Mouse (Mus musculus) midbrain, embryonic 16.5 days (tissue): Measurements from ENCODE around the gene Cisd3. TPM values are rescaled to one million over a fixed set of nuclear protein-coding genes. Genes with fewer than 3 reads are reported as not detected.
"Not testable (repeated sequence)": the region's sequence is repeated elsewhere in the genome, so short reads cannot be mapped to it uniquely, and the experiment has no call there.

ENCODE experiments used
- ATAC-seq: fragments of 200-750 bp; cut with Nextera tagmentation; 2 replicates; pipeline ENCODE4 v1.8.0; 2017; ENCODE audit warnings: moderate TSS enrichment
- H3K27ac ChIP-seq: fragments of 300-500 bp; sonication (generic); 2 replicates; pipeline ENCODE4 v1.5.1; 2014; ENCODE audit warnings: mild to moderate bottlenecking, low read length, mixed read lengths
- H3K27me3 ChIP-seq: fragments of 300-500 bp; sonication (generic); 2 replicates; pipeline ENCODE4 v1.6.1; 2014; ENCODE audit warnings: low read depth, low read length, mixed read lengths; ENCODE audit not compliant: control insufficient read depth, insufficient read depth
- H3K36me3 ChIP-seq: fragments of 300-500 bp; sonication (generic); 2 replicates; pipeline ENCODE4 v1.6.1; 2014; ENCODE audit warnings: mild to moderate bottlenecking, low read length, moderate library complexity, mixed read lengths; ENCODE audit not compliant: control insufficient read depth, insufficient read depth
- H3K4me1 ChIP-seq: fragments of 300-500 bp; sonication (generic); 2 replicates; pipeline ENCODE4 v1.6.1; 2014; ENCODE audit warnings: mild to moderate bottlenecking, low read length, mixed read lengths; ENCODE audit not compliant: control insufficient read depth, insufficient read depth
- H3K4me2 ChIP-seq: fragments of 300-500 bp; sonication (generic); 2 replicates; pipeline ENCODE4 v1.6.1; 2014; ENCODE audit warnings: mild to moderate bottlenecking, low read length, mixed read lengths
- H3K4me3 ChIP-seq: fragments of 300-500 bp; sonication (generic); 2 replicates; pipeline ENCODE4 v1.5.1; 2014; ENCODE audit warnings: low read depth, mild to moderate bottlenecking, low read length, moderate library complexity, mixed read lengths
- H3K9ac ChIP-seq: fragments of 300-500 bp; sonication (generic); 2 replicates; pipeline ENCODE4 v1.6.1; 2014; ENCODE audit warnings: low read depth, low read length, mixed read lengths
- H3K9me3 ChIP-seq: fragments of 300-500 bp; sonication (generic); replicated peaks from 2 replicates; pipeline ENCODE4 v1.6.1; 2014; ENCODE audit warnings: mild to moderate bottlenecking, low read length, mixed read lengths; ENCODE audit not compliant: control insufficient read depth, poor library complexity, severe bottlenecking
- WGBS: fragments of 180-500 bp; shearing (Covaris S2); extraction: QIAGEN DNeasy Blood & Tissue Kit; methylation state at CpG from one replicate; pipeline ENCODE4 v1.1.7; 2014; 5-methylcytosine and 5-hydroxymethylcytosine counted together
- polyA plus RNA-seq: library from polyadenylated mRNA; unstranded; fragments of >200 nt; fragmentation: Nextera tagmentation; extraction: Ambion mirVana; gene quantifications from 2 replicates; pipeline ENCODE4 v1.2.1, GENCODE M21; 2015

Cisd3 gene
- polyA plus RNA-seq = 24.4 and 29.8 TPM in 2 replicates

GRCm38 (mm10) chr11:97685613-97686321 lies at the start of gene Cisd3:
Gene Cisd3, plus strand, starts transcription at chr11:97685826.
- peak; percentile 57 for ATAC-seq
- no peaks in the 10 kb centered on the region for H3K27me3 ChIP-seq
- WGBS = 2% methylated on average over 42 of the region's 43 CpGs
- peaks cover 12% of the 10 kb centered on the region for H3K36me3 ChIP-seq
- peak within 1 kb of the TSS; percentile 48 for H3K4me3 ChIP-seq
- peaks cover 7% of the 10 kb centered on the region for H3K4me1 ChIP-seq
- peak within 1 kb of the TSS; percentile 94 for H3K4me2 ChIP-seq
- peak within 1 kb of the TSS; percentile 39; the same call in 1 of the 2 replicates for H3K27ac ChIP-seq
- no peaks in the 10 kb centered on the region for H3K9me3 ChIP-seq
- peak within 1 kb of the TSS; percentile 72 for H3K9ac ChIP-seq

DNA sequence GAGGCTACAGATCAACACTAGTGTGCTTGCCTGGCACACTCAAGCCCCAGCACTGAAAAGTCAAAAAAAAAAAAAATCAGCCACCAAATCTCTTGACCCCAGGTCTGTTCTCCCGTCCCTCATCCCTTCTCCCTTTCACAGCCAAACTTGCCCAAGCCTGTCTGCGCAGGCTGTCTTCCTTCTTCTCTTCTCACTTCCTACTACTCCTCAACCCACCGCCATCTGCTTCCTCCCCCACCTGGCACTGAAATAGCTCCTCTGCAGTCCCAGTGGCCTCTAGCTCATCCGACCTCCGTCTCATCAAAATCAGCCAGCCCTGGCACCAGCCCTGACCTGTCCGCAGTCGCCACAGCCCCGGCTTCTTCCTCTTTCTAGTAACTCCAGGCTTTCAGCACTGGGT lies 44.0 kb upstream of the Cisd3 start:
- H3K4me3 ChIP-seq = no peak overlapping the region
- no peak for ATAC-seq
- no peaks in the 10 kb centered on the region for H3K36me3 ChIP-seq
- no peak overlapping the region for H3K27ac ChIP-seq
- H3K27me3 ChIP-seq = no peaks in the 10 kb centered on the region
- H3K4me2 ChIP-seq = no peak overlapping the region
- H3K4me1 ChIP-seq = no peaks in the 10 kb centered on the region
- H3K9ac ChIP-seq = no peak overlapping the region
- 69% methylated on average over 8 of the region's 8 CpGs for WGBS
- H3K9me3 ChIP-seq = no peaks in the 10 kb centered on the region

DNA sequence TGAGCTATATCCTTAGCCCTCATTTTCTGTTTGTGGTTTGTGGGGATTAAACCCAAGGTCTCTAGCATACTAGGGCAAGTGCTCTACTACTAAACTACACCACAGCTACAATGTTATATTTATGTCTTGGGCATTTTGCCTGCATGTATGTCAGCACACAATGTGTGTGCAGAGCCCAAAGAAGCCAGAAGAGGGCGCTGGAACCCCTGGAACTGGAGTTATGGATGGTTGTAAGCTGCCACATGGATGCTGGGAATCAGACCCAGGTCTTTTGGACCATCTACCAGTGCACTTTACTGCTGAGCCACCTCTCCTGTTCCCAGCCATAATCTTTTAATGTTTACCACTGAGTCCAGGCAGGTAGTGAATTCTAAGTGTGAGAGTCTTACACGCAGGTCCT lies 42.9 kb upstream of the Cisd3 start:
- Histone ChIP-seq H3K4me2 (no peak overlapping the region), H3K27me3 (no peaks in the 10 kb centered on the region), H3K4me1 (no peaks in the 10 kb centered on the region), H3K9me3 (no peaks in the 10 kb centered on the region), H3K4me3 (no peak overlapping the region), H3K27ac (no peak overlapping the region), H3K36me3 (no peaks in the 10 kb centered on the region), H3K9ac (no peak overlapping the region)
- 50% methylated on average over 2 of the region's 2 CpGs for WGBS
- no peak for ATAC-seq

GRCm38 (mm10) chr11:97643380-97644055 lies 42.1 kb upstream of the Cisd3 start:
- H3K27me3 ChIP-seq = no peaks in the 10 kb centered on the region
- H3K4me3 ChIP-seq = no peak overlapping the region
- H3K27ac ChIP-seq = no peak overlapping the region
- no peak for ATAC-seq
- no peaks in the 10 kb centered on the region for H3K9me3 ChIP-seq
- 71% methylated on average over 8 of the region's 8 CpGs for WGBS
- no peak overlapping the region for H3K9ac ChIP-seq
- no peak overlapping the region for H3K4me2 ChIP-seq
- H3K36me3 ChIP-seq = no peaks in the 10 kb centered on the region
- no peaks in the 10 kb centered on the region for H3K4me1 ChIP-seq

- ATAC-seq = no peak
- 5% methylated on average over 6 of the region's 6 CpGs for WGBS
Measured at GRCm38 (mm10) chr11:97644834-97645233, 40.8 kb upstream of the Cisd3 start.

DNA sequence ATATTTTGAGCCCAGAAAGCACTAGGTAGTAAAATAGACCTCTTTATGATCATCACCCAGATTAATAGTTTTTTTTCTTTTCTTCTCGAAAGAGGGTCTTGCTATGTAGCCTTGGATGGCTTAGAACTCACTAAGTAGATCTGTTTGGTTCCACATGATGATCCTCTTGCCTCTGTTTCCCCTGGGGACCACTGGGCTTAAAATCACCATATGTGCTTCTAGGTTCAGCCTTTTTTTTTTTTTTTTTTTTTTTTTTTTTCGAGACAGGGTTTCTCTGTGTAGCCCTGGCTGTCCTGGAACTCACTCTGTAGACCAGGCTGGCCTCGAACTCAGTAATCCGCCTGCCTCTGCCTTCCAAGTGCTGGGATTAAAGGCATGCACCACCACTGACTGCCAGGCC lies 37.1 kb upstream of the Cisd3 start:
- not testable (repeated sequence) for H3K9me3 ChIP-seq, ATAC-seq, H3K4me3 ChIP-seq, H3K4me2 ChIP-seq, H3K27ac ChIP-seq, H3K36me3 ChIP-seq, H3K27me3 ChIP-seq, H3K9ac ChIP-seq, H3K4me1 ChIP-seq
- 91% methylated on average over 3 of the region's 4 CpGs for WGBS

More at GRCm38 (mm10) chr11:97644834-97645233, 40.8 kb upstream of the Cisd3 start:
- Histone ChIP-seq H3K27me3 (no peaks in the 10 kb centered on the region), H3K4me2 (no peak overlapping the region), H3K36me3 (no peaks in the 10 kb centered on the region), H3K9me3 (no peaks in the 10 kb centered on the region), H3K27ac (no peak overlapping the region), H3K9ac (no peak overlapping the region), H3K4me1 (no peaks in the 10 kb centered on the region), H3K4me3 (no peak overlapping the region)

- Histone ChIP-seq H3K36me3 (no peaks in the 10 kb centered on the region), H3K27ac (no peak overlapping the region), H3K4me1 (no peaks in the 10 kb centered on the region), H3K9ac (no peak overlapping the region), H3K9me3 (no peaks in the 10 kb centered on the region), H3K4me3 (no peak overlapping the region), H3K4me2 (no peak overlapping the region), H3K27me3 (no peaks in the 10 kb centered on the region)
- no peak for ATAC-seq
- 55% methylated on average over 5 of the region's 5 CpGs for WGBS
Measured at GRCm38 (mm10) chr11:97650341-97650740, 35.3 kb upstream of the Cisd3 start.

DNA sequence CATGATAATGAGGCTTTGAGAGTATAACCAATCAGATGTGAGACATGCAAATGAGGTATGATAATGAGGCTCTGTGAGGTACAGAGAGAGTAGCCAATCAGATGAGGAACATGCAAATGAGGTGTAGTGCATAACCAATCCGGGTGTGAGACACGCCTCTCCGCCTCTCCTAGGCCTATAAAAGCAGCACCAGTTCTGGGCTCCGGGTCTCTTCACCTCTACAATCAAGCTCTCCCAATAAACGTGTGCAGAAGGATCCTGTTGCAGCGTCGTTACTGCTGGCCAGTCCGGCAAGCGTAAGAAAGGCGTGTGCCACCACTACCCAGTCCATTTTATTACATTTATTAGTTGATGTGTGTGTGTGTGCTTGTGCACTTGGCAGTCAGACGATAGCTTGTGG lies 32.2 kb upstream of the Cisd3 start:
- H3K27me3 ChIP-seq, H3K27ac ChIP-seq, H3K36me3 ChIP-seq, H3K9me3 ChIP-seq, ATAC-seq, H3K4me2 ChIP-seq, H3K4me3 ChIP-seq, H3K4me1 ChIP-seq, H3K9ac ChIP-seq: not testable (repeated sequence)
- whole genome bisulfite sequencing = 96% methylated on average over 11 of the region's 11 CpGs

GRCm38 (mm10) chr11:97654210-97654609 lies 31.4 kb upstream of the Cisd3 start:
- H3K27ac ChIP-seq = no peak overlapping the region
- no peak overlapping the region for H3K9ac ChIP-seq
- ATAC-seq = no peak
- H3K36me3 ChIP-seq = no peaks in the 10 kb centered on the region
- no peaks in the 10 kb centered on the region; the same call in 1 of the 2 replicates for H3K4me1 ChIP-seq
- H3K27me3 ChIP-seq = no peaks in the 10 kb centered on the region
- 95% methylated on average over 2 of the region's 2 CpGs for WGBS
- no peak overlapping the region for H3K4me3 ChIP-seq
- H3K9me3 ChIP-seq = no peaks in the 10 kb centered on the region
- no peak overlapping the region for H3K4me2 ChIP-seq
